Mouse (Mus musculus): ENCODE results near the gene Sox6.

Sox6 gene

DNA sequence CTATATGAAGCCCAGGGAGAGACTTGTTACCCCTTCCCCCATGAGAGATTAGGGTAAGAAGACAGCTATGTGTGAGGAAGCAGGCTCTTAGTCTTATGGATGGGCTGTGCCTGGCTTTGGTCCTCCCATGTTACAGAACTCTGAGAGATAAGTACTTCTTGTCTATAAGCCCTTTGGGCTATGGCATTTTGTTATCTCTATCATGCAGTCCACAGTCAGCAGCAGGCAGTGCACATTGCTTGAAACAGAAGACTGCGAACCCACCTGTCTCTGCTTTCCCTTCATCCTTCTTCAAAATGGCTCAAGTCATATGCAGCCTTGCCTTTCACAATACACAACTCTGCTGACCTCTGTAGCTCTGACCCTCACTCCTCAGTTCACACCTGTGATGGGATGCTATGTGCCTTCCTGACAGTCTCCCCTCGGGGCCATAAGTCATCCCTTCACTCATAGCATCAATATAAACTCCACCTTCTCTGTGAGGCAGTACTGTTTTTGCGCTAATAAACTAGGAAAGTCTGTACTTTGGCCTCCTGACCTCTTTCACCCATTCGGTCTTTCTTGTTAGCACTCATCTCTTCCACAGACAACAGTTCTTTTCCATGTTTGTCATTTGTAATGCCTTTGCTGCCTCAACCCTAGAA is 143.4 kb downstream of the Sox6 start:
- DNase-seq (ENCODE audit: low read depth, low spot score) = no peak

DNA sequence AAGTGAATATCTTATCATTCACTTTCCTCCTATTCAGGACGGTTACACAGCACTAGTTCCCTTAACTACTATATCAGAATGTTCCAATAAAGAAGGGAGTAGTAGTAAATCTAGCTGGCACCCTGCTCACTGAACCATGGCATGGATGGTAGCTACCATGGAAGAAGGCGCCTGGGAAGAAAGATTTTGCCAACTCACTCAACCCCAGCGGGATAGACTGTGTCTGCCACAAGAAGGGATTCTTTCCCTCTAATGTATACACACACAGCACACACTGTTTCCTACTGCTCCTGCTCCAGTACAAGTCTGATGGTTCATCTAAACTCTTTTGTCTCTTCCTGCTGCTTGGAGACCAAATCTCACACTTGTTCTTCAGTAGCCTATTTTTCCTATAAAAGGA is 147.1 kb downstream of the Sox6 start:
- no peak for DNase-seq (ENCODE audit: low read depth, low spot score)

GRCm38 (mm10) chr7:115889926-115890325 is 148.7 kb downstream of the Sox6 start:
- DNase-seq (ENCODE audit: low read depth, low spot score) = no peak

GRCm38 (mm10) chr7:115888561-115888960 is 150.0 kb downstream of the Sox6 start:
- no peak for DNase-seq (ENCODE audit: low read depth, low spot score)

GRCm38 (mm10) chr7:115888120-115888519 is 150.5 kb downstream of the Sox6 start:
- DNase-seq (ENCODE audit: low read depth, low spot score) = no peak

DNA sequence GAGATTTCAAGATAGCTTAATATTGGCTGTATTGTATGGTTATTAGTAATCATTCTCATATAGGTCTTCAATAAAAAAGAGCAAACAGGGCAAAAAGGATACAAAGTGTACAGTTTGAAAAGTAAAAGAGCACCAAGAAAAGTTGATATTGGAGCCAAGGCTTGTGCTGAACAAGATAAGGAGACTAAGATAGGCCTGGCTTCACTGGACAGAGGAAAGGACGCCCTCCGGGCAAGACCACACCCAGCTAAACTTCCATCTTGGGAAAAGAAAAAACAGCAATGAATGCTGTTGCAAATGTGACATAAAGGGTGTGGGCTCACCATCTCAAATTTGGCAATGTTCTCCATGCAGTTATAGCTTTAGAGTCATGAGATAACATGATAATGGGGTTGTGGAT is 165.7 kb downstream of the Sox6 start:
- DNase-seq (ENCODE audit: low read depth, low spot score) = no peak

DNA sequence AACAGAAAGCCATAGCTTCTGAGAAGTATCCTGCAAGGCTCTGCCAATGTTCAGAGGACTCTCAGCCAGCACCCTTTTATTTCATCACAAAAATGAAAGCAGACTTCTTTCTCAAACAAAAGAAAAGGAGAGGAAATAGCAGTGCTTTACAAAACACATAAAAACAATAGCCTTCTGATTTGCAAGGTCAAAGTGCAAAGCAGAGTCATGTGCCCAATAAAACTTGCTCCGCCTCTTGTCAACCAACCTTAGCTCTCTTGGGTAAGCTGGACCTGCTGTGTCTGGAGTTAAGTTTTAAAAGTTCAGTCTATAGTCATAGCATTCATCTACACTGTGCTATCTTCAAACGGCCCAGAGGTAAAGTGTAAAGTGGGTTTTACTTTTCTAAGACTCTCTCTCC is 170.1 kb downstream of the Sox6 start:
- DNase-seq (ENCODE audit: low read depth, low spot score) = no peak

DNA sequence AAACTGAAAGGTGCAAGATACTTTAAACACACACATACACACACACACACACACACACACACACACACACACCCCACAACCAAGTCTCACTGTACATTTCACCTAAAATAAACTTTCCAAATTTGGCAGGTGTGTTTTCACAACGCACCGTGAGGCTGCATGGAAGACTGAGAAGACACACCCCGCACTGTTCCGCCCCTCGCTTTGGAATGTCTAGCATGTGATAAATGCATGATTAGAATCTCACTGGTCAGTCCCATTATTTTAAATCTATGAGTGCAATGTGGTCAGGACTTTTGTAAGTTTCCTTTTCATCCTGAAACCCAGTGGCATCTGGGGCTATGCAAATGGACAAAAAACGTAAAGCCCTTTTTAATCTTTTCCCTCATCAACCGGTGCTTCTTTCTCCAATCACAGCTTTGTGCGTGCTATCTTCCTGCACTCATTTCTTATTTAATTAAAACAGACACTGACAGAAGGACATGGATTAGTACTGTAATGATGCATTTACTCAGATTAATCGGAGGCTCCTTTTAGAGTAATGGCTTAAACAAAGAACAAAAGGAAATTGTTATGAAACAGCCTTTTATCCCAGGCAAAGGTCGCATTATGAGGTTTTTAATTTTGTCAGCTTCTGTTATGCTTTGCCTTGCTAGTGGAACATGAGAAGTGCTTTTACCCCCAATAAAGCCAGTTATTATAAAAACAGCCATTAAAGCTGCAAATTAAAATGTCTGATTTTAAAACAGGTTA is 170.9 kb downstream of the Sox6 start:
- DNase-seq (ENCODE audit: low read depth, low spot score) = no peak

- DNase-seq (ENCODE audit: low read depth, low spot score) = no peak
Measured at GRCm38 (mm10) chr7:115866698-115867500, 171.7 kb downstream of the Sox6 start.

DNA sequence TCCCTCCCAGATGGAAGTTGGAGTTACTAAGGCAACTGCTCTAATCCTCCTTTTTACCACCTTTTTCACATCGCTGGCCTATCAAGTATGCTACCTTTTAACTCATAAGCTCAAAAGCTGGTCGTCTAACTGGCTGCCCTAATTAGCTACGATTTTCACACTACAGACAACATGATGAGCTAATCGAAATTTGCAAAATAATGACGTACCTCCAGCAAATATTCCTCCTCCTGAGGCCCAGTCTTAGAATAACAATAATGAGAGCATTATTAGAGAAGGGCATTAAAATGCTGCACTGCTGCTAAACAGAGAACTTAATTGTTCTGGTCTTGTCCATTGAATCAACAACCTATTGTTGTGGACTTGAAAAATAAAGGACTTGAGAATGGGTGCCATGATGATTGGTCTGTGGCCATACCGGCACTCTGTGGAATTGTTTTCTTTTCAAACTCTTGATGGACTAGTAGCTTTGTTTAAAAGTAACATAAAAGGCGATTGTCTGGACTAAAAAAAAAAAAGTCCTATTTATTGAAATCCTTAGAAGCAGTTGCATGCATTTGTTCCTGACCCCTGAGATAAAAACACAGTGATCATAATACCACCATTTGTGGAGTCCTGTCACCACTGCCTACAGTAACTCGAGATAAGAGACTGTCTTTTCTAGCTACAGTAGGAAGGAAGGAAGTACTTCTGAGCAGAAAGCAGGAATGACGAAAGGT is 172.5 kb downstream of the Sox6 start:
- DNase-seq (ENCODE audit: low read depth, low spot score) = no peak

- no peak for DNase-seq (ENCODE audit: low read depth, low spot score)
Measured at GRCm38 (mm10) chr7:115865231-115865630, 173.4 kb downstream of the Sox6 start.

GRCm38 (mm10) chr7:115864411-115864810 is 174.2 kb downstream of the Sox6 start:
- no peak for DNase-seq (ENCODE audit: low read depth, low spot score)

- no peak for DNase-seq (ENCODE audit: low read depth, low spot score)
Measured at GRCm38 (mm10) chr7:115859691-115860401, 178.8 kb downstream of the Sox6 start.

DNA sequence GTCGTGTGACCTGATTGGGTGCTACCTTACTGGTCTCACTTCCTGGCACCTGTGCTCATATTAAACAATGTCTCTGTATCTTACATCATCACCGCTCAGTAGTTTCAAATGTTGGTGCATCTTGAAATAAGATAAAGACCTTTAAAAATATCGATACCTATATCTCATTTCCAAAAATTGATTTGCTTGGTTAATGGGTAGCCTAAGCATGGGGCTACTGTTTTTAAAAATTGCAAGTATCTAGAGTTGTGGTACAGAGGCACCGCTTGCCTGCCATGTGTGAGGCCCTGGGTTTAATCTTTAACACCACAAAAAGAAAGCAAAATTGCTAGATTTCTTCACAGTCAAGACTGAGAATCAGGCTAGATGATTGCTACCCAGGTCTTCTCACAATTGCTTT is 187.5 kb downstream of the Sox6 start:
- no peak for DNase-seq (ENCODE audit: low read depth, low spot score)

DNA sequence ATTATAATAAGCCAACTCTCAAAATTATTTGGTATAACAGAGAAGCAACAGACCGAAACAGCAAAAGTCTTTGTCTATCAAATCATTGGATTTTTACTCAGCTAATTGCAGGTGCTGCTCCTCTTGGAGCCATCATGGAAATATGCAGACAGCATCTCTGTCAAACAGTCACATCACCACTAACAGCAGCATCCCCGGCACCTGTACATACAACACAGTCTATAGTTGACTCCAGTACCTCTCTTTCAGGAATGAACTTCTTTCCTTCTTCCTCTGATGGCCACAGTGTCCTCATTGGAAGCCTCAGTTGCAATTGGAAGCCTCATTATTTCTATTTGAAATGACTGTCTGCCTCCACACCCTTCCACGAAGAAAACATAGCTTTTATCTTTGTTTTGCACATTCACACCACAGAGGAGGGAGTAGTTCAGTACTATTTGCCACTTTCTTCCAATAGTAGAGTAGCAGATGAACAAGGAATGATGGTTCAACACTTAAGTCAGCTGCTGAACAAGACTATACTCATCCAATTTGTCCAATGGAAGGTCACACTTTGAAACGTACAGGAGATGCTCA is 192.7 kb downstream of the Sox6 start:
- no peak for DNase-seq (ENCODE audit: low read depth, low spot score)

DNA sequence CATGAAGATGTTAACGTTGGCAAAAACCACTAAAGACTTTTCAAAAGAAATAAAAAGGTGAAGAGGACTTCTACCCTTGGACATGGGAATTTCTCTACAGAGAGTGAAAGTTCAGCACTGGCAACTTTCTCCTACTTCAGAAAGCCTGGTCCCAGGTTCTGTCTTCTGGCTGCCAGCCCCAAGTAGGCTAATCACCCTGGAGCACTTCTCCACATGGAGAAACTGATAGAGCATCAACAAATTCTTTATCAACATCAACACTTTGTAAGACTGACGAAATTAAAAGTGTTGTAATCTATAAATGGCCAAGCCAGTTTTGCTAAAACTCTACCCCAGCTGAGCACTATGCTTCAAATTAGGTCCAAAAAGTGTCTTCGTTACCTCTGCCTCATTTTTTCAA is 193.7 kb downstream of the Sox6 start:
- no peak for DNase-seq (ENCODE audit: low read depth, low spot score)

GRCm38 (mm10) chr7:115844431-115844830 is 194.2 kb downstream of the Sox6 start:
- DNase-seq (ENCODE audit: low read depth, low spot score) = no peak

- no peak for DNase-seq (ENCODE audit: low read depth, low spot score)
Measured at GRCm38 (mm10) chr7:115842251-115842650, 196.3 kb downstream of the Sox6 start.

DNA sequence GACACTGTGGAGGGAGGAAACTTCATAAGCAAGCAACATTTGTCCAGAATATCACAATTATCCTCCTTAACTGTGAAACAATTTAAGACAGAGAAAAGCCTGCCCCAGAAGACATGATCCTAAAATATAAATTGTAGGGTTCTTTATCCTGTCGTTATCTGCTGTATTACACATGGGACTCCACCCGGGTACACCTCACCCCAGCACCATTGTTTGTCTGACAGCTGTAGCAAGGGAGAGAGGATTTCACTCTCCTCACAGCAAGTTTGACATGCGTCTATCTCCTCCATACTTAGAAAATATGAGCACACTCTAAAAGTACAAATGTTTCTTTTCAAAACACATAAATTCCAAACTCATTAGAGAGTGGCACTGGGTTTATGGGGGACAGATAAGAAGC is 198.0 kb downstream of the Sox6 start:
- no peak for DNase-seq (ENCODE audit: low read depth, low spot score)

GRCm38 (mm10) chr7:115835005-115835404 is 203.6 kb downstream of the Sox6 start:
- no peak for DNase-seq (ENCODE audit: low read depth, low spot score)

GRCm38 (mm10) chr7:115833701-115834100 is 204.9 kb downstream of the Sox6 start:
- DNase-seq (ENCODE audit: low read depth, low spot score) = no peak

Data from brain, embryonic 18.5 days (tissue).